Mouse (Mus musculus) kidney, postnatal 4 days (tissue): ENCODE data around the gene Fdxacb1.

ENCODE experiments used
- DNase-seq, 2 experiments: peaks; one replicate each; pipeline ENCODE4 v3.0.0; 2021; ENCODE audit warnings: mixed read lengths in 2 of 2

Gene Fdxacb1

DNA sequence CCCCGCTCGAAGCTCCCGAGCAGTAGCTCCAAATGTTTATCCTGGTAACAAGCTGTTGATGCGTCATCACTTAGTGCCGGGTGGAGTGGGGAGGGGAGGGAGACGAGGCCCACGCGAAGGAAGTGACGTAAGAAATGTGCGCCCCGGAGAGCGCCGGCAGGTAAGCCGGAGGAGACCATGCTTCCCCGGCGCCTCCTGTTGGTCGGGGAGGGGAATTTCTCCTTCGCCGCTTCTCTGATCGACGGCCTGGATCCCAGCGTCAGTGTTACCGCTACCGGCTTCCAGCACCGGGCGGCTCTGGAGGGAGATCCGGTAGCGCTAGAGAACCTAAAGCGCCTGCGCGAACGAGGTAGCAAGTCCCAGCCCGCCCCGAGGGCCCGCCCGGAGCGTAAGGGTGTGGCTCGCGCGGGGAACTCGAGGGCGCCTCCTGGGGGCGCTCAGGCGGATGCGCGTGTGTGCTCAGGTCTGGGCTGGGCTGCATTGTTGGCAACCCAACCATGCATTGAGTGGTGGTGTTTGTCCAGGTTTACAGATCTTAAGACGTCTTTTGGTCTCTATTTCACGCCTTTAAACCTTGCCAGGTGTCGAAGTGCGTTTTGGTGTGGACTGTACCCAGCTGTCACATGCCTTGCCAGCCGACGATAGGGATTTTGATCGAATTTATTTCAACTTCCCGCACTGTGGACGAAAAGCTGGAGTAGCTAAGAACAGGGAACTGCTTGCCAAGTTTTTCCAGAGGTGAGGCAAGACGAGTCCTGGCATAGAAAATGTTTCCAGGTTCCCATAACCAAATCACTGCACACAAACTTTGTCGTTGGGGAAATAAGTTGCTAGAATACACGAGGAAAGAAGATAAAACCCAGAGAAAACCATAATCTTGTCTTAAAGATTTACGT is at the start of gene Fdxacb1:
Gene Fdxacb1, plus strand, starts transcription at position 130 of the 896 bp plus-strand sequence.
- peak; percentile 98 for DNase-seq

DNA sequence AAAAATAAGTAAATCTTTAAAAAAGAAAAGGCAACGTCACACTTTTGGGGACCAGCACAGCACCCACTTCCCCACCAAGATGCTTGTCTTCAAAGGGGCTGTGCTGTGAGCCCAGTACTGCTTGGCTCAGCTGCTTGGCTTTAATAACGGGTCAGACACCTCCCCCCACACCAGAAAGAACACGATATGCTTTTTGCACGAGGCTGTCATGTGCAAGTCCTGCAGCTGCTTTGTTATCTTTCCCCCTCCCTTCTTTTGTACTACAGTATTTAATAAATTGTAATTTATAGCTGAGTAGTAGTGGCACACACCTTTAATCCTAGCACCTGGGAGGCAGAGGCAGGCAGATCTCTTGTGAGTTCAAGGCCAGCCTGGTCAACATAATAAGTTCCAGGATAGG is 49.2 kb upstream of the Fdxacb1 start:
- no peak for DNase-seq

DNA sequence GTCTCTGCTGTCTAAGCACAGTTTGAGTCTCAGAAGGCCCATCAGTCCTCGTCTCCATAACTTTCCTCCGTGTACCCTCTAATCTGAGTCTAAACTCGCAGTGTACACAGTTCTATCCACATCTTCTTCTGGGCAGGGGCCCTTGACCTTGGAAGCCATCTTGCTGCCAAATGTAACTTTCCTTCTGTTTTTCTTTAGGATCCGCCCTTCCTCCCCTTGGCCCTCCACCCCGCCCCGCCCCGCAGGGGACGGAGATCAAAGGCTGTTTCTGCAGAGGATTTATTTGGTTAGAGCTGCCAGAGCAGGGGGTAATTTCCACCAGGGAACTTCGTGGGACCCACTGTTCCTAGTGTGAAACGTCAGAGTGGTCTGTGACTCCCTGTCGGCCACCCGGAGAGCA is 47.0 kb upstream of the Fdxacb1 start:
- peak in 1 of 2 experiments; percentile 45 for DNase-seq

DNA sequence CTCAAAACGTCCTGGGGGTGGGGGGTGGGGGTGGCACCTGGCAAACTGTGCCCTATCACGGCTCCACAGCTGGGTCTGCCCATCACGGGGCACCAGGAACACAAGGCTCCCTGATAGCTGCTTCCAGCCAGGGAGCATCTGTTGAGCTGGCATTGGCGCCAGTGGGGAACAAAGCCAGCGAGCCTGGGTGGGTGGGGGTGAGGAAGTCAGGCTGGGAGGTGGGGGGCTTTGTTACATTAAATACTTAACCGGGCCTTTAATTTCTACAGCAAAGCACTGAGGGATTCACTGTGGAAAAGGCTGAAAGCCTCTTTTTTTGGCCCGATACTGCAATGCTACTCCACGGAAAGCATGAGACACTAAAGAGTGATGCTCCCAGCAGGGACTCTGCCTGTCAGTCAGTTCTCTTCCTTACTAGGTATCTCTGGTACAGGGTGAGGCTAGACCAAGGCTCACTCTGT is 45.6 kb upstream of the Fdxacb1 start:
- no peak for DNase-seq

DNA sequence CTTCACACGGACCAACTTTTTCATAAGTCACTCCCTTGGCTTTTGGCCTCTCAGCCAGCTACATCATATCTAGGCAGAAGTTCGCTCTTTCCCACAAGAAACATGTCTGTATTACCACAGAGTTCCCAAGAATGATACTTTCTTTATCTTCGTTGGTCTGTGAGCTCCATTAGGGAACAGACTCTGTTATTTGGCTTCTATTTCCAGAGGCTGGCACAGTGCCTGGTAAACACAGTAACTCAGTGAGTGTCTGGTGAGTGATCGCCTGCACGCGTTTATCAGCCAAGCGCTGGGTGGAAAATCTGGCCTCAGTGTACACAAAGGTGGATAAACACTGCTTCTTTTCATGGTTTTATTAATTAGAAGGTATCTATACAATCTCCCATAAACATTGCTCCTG is 44.6 kb upstream of the Fdxacb1 start:
- peak; percentile 61 to 70 for DNase-seq

DNA sequence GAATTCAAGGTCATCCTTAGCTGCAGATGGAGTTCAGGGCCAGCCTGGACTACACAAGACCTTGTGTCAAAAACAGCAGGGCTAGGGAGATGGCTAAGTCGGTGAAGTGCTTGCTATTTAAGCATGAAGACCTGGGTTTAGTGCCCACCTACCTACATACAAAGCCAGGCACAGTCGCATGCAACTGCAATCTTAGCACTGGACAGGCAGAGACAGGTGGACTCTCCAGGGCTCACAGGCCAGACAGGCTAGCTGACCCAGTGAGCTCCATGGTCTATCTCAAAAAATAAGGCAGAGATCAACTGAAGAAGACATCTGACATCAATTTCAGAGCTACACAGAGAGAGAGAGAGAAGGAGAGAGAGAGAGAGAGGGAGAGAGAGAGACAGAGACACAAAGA is 43.9 kb upstream of the Fdxacb1 start:
- DNase-seq, result no peak

DNA sequence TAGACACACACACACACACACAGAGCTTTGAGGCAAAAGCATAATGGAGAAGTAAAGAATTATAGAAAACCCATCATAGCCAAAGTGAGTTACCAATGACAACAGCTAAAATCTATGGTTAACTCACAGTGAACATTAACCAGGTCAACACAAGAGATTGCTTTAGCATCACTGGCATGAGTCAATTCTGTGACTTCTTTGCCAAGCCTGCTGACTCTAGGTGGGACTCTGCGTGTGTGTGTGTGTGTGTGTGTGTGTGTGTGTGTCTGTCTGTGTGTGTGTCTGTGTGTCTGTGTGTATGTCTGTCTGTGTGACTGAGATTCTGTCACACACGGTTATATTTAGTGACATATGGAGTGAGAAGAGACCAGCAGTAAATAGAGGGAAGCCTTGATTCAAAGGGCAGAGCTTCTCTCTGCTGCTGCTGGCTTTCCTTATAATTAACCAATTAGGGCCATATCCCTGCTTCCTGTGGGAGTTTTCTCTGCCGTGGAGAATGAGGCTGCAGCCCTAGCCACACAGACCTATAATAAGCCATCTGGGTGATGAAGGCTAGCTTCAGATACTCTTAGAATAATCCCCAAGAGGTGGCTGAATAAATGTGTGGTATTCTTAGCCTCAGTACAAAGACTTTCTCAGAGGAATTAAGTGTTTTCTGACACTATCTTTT is 43.2 kb upstream of the Fdxacb1 start:
- DNase-seq, result no peak

DNA sequence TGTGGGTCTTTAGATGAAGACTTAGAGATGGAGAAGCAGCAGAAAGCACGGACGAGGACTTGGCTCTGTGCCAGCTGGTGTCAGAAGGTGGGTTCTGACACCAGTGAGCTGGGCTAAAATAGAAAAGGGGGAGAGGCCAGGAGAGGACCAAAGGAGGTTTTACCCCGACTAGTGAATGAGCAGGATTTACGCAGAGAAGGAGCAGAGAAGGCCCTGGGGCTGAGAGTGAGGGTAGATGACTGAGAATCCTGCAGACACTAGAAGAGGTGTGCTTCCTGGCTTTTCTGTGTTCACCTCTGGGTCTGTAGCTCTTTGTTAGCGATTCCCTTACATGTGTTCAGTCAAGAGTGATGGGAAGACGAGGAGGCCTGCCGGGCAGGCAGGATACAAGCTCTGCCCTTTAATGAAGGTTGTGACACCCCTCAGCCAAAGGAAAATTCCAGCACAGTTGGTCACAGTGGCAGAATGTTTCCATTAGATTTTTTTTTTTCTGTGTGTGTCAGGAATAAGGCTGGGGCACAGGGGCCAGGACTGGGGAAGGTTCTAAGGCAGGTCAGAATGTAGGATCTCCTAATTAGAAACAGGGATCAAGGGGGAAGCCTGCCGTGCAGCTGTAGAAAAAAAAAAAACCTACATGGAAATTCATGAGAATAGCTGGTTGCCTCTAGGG is 42.0 kb upstream of the Fdxacb1 start:
- DNase-seq, result no peak

DNA sequence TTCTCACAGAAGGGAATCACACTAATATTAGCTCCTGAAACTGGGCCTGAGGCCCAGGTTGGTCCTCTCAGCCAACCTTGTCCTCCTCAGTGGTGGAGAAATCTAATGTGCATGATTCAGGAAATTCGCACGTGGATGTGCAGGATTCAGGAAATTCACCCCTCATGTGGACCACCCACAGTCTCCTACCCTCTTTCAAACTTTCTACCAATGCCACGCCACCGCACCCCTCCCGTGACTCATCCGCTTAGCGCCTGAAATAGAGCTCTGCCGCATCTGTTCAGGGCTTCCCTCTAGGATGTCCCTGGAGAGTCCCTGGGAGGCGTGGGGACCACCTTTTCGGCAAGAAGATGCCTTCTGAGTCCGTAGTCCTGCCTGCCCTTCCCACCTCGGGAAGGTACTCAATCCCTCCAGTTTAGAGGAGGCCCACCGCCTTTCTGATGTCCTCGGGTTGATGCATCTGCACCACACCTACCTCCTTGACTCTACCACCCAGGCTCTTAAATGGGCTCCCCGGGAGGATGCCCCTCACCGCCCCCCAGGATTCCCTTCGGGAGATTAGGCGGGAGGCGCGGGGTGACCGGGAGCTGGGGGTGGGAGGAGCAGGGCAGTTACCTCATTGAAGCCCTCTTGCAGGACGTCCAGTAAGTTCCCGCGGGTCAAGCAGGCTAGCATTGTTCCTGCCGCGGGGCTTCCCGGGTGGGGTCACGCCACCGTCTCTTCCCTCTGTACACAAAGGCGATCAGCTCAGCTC is 40.7 kb upstream of the Fdxacb1 start:
- no peak for DNase-seq

DNA sequence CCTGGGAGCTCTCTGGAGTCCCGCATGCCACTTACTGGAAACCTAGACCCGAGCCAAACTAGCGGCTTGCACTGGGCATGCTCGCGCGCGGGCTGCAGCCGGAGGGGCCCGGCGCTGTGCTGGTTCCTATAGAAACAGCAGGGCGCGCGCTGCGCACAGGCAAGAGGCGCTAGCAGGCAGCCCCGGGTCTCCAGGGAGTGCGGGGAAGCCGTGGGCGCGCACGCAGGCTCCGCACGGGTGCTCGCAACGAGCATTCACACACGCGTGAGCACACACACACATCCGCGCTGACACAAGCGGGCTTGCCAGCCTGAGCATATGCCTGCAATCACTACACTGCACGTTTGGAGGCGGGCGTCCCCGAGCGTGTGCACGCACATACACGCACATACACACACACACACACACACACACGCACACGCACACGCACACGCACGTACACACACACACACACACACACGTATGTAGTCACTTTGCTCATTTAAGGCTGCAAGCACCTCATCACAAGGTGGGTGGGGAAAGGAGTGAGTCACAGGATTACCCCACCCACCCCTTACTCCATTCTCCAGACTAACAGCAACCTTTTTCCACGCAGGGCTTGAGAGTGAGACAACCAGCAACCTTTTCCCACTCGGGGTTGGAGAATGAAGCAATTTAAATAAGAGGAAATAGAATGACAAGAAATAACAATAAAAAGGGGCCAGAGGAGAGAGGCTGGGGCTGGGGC is 39.9 kb upstream of the Fdxacb1 start:
- DNase-seq, result peak; percentile 83 to 89

DNA sequence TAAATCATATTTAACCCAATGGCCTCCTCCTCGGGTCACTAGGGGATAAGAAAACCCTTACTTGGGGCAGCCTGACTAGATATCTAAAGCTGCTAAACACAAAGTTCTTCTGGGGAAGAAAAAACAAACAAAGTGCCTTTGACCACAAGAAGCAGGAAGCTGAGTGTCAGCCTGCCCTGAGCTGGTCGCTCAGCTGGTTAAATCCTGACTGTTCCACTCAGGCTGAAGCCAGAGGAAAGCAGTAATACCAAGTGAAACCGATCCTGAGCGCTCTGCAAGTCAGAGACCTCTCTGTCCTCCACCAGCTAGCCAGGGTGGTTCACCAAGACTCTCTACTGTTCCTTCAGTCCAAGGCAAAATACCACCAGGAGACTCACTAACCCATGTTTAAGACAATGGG is 38.4 kb upstream of the Fdxacb1 start:
- peak in 1 of 2 experiments; percentile 26 for DNase-seq

DNA sequence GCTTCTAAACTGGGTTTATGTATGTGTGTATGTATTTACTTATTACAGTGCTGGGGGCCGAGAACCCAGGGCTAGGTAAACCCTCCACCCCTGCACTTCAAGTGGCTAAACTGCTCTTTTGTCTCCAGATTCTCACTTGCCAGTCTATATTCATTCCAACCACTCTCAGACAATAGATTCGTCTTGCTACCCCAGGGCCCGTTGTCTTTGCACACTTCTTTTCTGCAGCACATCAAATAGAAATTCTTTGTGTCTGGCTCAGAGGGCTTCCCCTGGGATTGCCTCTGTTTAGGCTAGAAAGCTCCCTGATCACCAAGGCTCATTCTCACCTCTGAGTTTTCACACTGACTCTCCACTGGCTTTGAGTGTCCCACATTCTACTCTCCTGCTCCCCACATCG is 35.5 kb upstream of the Fdxacb1 start:
- DNase-seq, result no peak

DNA sequence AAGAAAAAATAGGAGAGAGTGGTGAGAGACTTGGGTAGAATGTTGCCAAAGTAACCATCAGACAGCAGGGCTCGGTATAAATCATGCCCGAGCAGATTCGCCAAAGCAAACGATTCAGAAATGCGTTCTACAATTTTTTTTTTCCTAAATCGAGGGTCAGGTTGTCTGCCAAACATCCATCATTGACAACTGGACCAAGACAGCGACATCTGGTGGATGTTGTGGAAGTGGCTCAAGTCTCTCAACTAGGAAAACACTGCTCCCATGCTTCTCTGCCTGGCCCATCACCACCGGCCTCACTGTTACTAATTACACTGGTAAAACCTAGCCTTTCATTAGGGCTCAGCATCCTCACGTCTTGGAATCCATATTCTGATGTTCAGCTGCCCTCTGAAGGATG is 33.0 kb upstream of the Fdxacb1 start:
- DNase-seq, result peak; percentile 66 to 74

DNA sequence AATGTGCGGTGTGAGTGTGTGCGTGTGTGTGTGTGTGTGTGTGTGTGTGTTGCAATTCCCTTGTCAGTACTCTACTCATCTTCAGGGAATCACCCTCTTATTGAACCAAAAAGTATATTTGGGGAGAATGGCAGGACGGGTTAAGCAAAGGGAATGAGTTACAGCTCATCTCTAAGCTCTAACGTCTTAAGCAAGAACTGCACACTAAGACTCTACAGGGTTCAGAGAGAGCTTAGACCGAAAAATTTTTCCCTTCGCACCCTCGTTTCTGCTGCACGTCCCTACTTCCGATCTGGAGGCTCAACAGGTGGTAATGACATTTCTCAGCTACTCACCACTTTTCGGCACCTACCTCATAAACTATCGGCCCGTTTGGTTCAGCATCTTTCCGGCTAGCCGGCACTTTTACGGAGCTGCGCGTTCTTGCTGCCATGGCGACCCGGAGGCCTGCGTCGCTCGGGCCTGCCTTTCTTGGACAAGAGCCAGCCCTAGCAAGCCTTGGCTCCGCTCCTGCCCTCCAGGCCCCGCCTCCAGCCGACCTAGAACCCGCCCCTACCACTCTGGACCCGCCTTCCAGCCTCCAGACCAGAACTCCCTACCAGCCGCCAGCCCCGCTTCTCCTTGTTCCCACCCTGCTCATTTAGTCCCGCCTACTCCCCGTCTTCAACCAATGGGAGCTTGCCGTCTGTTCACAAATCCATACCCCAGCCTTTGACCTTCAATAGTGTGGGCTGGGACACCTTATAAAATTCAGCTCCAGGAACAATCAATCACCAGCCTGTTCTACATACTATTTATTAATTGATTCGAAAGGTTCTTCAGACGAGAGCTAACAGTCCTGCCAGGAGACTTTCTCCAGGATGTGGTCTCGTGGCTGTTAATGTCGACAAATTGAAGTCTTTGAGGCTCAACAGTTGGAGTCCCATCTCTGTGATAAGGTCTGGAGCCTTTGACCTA is 28.8 kb upstream of the Fdxacb1 start, which contains the start of gene Dixdc1:
Gene Dixdc1, minus strand, starts transcription at position 604 of the 957 bp plus-strand sequence.
- peak; percentile 96 to 97 for DNase-seq

DNA sequence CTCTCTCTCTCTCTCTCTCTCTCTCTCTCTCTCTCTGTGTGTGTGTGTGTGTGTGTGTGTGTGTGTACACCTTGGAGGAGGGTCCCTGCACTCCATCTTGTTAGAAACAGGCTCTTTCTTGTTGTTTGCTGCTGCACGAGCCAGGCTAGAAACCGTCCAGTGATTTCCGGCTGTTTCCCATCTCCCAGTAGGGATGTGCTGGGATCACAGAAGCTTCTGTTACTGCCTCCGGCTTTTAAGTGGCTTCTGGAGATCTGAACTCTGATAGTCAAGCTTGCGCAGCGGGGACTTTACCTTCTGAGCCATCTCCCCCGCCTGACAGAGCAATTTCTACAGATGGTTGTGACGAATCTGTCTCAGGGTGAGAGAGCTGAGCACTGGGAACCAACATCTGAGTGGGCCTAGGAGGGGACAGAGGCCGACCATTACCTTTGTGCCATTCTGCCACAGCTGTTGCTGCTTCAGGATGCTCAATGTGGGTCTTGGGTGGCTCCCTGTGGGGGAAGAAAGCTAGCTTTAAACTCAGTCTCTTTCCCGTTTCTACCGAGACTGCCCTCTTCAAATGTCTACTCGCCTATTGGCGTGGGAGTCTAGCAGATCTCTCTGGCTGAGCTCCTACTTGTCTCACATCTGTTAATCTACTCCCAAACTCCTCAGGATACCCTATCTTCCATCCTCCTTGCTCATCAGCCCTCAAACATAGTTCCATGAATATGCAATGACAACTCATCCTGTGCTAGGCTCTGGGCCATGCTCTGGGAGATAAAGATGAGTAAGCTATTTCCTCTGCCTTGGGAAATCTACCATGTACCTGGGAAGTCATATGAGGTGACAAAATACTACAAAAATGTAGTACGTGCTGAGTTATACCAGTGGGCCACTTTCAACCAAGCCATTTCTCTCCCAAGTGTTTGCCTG is 26.9 kb upstream of the Fdxacb1 start:
- DNase-seq, result no peak

DNA sequence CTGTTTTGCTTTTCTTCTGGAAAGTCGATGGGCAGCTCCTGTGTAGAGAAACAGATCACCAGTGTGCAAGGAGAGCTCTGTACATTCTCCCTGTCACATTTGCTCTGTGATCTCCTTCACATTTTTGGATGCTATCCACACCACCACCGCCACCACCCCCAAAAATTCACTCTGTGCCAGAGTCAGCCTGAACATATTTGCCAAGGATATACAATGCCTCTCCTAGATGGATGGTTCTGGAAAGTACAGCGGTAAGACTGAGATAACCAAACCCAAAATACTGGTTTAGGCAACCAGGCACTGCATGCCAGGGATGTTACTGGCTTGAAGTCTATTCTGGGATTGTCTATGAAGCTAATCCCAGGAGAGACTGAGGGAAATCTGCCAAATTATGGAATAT is 25.8 kb upstream of the Fdxacb1 start:
- no peak for DNase-seq

DNA sequence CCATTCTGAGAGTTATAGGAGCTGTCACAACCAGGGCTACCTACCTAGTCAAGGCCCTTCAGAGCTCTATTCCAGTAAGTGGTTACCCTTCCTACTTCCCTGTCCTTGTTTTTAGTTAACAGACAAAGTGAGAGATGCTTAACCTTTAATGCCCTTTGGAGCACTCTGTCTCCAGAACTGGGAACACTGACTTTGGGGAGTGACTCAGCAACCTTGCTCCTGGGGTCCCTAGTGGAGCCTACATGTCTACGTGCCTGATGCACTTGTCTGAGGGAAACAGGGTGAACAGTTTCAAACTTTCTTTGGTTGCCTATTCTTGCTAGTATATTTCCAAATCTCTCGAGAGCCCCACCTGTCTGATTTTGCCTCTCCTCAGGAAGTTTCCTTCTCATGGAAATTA is 25.3 kb upstream of the Fdxacb1 start:
- no peak for DNase-seq

DNA sequence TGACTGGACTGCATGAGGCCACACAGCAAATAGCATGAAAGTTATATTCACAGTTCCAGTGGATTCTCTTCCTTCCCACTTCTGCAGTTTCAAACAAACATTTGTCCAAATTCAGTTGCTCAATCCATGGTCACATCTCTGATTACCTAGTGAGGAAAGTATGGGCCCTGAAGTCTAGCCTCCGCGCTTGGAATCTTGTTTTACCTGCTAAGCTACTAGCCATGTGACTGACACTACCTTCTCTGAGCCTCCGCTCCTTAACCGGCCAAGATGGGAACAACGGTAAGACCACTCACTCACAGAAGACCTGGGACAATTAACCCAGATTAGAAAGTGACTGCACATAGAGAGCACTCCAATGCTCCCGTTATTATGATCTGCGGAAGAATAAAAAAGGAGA is 22.2 kb upstream of the Fdxacb1 start:
- DNase-seq, result peak in 1 of 2 experiments; percentile 33

DNA sequence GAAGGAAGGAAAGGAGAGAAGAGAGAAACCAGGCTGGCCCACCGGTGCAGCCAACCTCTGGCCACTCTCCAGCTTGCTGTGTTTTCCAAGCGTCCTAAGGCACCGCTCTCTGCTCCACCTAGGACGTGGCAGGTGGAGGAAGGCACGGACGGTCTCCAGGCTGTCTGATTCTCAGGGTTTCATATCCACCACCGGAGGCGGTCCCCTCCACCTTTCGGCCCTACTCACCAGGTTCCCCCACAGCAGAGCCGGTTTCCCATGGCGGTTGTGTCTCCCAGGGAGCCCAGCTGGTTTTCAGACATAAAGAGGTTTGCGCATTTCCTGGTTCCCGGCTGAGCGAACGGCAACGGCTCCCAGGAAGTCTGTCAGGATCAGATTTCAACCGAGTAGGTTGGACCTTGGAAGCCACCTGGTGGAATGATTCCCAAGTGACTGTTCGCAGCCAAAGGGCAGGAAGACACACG is 21.8 kb upstream of the Fdxacb1 start, which contains the start of gene 2310030G06Rik:
Gene 2310030G06Rik, minus strand, starts transcription at position 323 of the 464 bp plus-strand sequence.
- peak; percentile 72 to 83 for DNase-seq
